Mouse (Mus musculus): ENCODE results near the gene Gpatch4.

GRCm38 (mm10) chr3:88074766-88075165 lies 31.9 kb downstream of the Gpatch4 start:
- no peak for TF ChIP-seq POLR2A (IDR thresholded peaks at IDR 0.05; ENCODE audit: insufficient read depth, low read depth, low read length)
- no peak for TF ChIP-seq CTCF (IDR thresholded peaks at IDR 0.05; ENCODE audit: insufficient read depth, low read depth, low read length)

All from olfactory bulb, adult 2 months (tissue).